8 mouse cellular contexts compared by ENCODE assay signal in genomic region chr10:67766099-67766498, GRCm38 (mm10).
DNase-seq lines count a peak whose midpoint lies in the region; ATAC-seq and TF ChIP-seq lines count a peak whose summit lies in the region.
"Had no signal": no experiment of that assay in that cellular context is flagged by ENCODE, and none has a peak within 500 bp of the region (broad histone marks: within the 10 kb centered on the region; RNA-seq: fewer than 3 reads in every experiment).

No protein-coding gene starts in this region.

- no peaks in the 10 kb centered on the region for H3K9me3 ChIP-seq in midbrain, embryonic 14.5 days (ENCODE audit: control insufficient read depth, low read length)
- H3K9me3 ChIP-seq in midbrain, embryonic 13.5 days = no peaks in the 10 kb centered on the region
- no peaks in the 10 kb centered on the region for H3K9me3 ChIP-seq in lung, embryonic 14.5 days (ENCODE audit: low read depth, low read length)
- H3K9me3 ChIP-seq: heart, embryonic 13.5 days had no signal

- peak; percentile 89 for TF ChIP-seq CTCF in lung, embryonic 14.5 days (IDR thresholded peaks at IDR 0.05; ENCODE audit: low read depth)
- peak; percentile 83; the same call in 1 of the 2 replicates for TF ChIP-seq CTCF in small intestine, adult 2 months (IDR thresholded peaks at IDR 0.05; ENCODE audit: extremely low read depth, insufficient read length, insufficient replicate concordance, low read depth, low read length)

- peak; percentile 83 for DNase-seq in midbrain, embryonic 14.5 days
- DNase-seq in adipocyte (ENCODE audit: low spot score) = peak; percentile 74
- peak; percentile 70 for DNase-seq in embryo, embryonic 10 days (ENCODE audit: low spot score)
- DNase-seq in induced T-regulatory cell, adult 2 months (ENCODE audit: low read depth) = peak; percentile 81
- peak; percentile 83 for DNase-seq in lung, embryonic 14.5 days

- H3K9ac ChIP-seq in midbrain, embryonic 14.5 days (replicated peaks; ENCODE audit: low read length) = no peak overlapping the region
- no peak overlapping the region for H3K9ac ChIP-seq in midbrain, embryonic 13.5 days (replicated peaks)
- H3K9ac ChIP-seq in lung, embryonic 14.5 days = no peak overlapping the region
- H3K9ac ChIP-seq: heart, embryonic 13.5 days had no signal

- no peak overlapping the region for H3K4me3 ChIP-seq in midbrain, embryonic 14.5 days (replicated peaks; ENCODE audit: low read depth, low read length)
- H3K4me3 ChIP-seq in midbrain, embryonic 13.5 days (replicated peaks) = no peak overlapping the region
- H3K4me3 ChIP-seq in lung, embryonic 14.5 days (ENCODE audit: low read depth, low read length) = no peak overlapping the region
- no peak overlapping the region for H3K4me3 ChIP-seq in small intestine, adult 2 months (ENCODE audit: low read depth, low read length)
- H3K4me3 ChIP-seq: heart, embryonic 13.5 days had no signal

- H3K27ac ChIP-seq in midbrain, embryonic 14.5 days (replicated peaks; ENCODE audit: low read depth, low read length) = no peak overlapping the region
- no peak overlapping the region for H3K27ac ChIP-seq in midbrain, embryonic 13.5 days
- no peak overlapping the region for H3K27ac ChIP-seq in lung, embryonic 14.5 days (ENCODE audit: low read depth)
- H3K27ac ChIP-seq in small intestine, adult 2 months (ENCODE audit: insufficient read depth, low read depth, low read length) = no peak overlapping the region
- H3K27ac ChIP-seq: heart, embryonic 13.5 days had no signal

- H3K4me2 ChIP-seq in midbrain, embryonic 14.5 days (ENCODE audit: low read length) = no peak overlapping the region
- H3K4me2 ChIP-seq in midbrain, embryonic 13.5 days (replicated peaks) = no peak overlapping the region
- H3K4me2 ChIP-seq in lung, embryonic 14.5 days = no peak overlapping the region
- H3K4me2 ChIP-seq: heart, embryonic 13.5 days had no signal

- ATAC-seq in midbrain, embryonic 14.5 days (ENCODE audit: low FRiP score, low TSS enrichment) = no peak
- no peak for ATAC-seq in midbrain, embryonic 13.5 days
- ATAC-seq in lung, embryonic 14.5 days (ENCODE audit: insufficient read depth) = no peak

- TF ChIP-seq POLR2A in small intestine, adult 2 months (IDR thresholded peaks at IDR 0.05; ENCODE audit: low read depth, low read length) = no peak

- 43% methylated on average over 13 of the region's 13 CpGs for WGBS in midbrain, embryonic 14.5 days
- WGBS in midbrain, embryonic 13.5 days = 41% methylated on average over 13 of the region's 13 CpGs
- WGBS in lung, embryonic 14.5 days = 37% methylated on average over 13 of the region's 13 CpGs
- WGBS in small intestine, adult 2 months = 39% methylated on average over 13 of the region's 13 CpGs

- no peaks in the 10 kb centered on the region for H3K36me3 ChIP-seq in midbrain, embryonic 14.5 days (ENCODE audit: control insufficient read depth, insufficient read depth, low read length)
- H3K36me3 ChIP-seq in midbrain, embryonic 13.5 days = no peaks in the 10 kb centered on the region
- H3K36me3 ChIP-seq in lung, embryonic 14.5 days (ENCODE audit: insufficient read depth) = no peaks in the 10 kb centered on the region
- no peaks in the 10 kb centered on the region for H3K36me3 ChIP-seq in small intestine, adult 2 months (ENCODE audit: control insufficient read depth, insufficient read depth, low read length)
- H3K36me3 ChIP-seq: heart, embryonic 13.5 days had no signal

- H3K27me3 ChIP-seq in midbrain, embryonic 14.5 days (ENCODE audit: control insufficient read depth, insufficient read depth, low read length) = no peaks in the 10 kb centered on the region
- no peaks in the 10 kb centered on the region for H3K27me3 ChIP-seq in midbrain, embryonic 13.5 days
- no peaks in the 10 kb centered on the region for H3K27me3 ChIP-seq in lung, embryonic 14.5 days (ENCODE audit: insufficient read depth, low read length)
- no peaks in the 10 kb centered on the region for H3K27me3 ChIP-seq in small intestine, adult 2 months (ENCODE audit: control insufficient read depth, insufficient read depth, low read length)
- H3K27me3 ChIP-seq: heart, embryonic 13.5 days had no signal

- H3K4me1 ChIP-seq in midbrain, embryonic 14.5 days (ENCODE audit: control insufficient read depth, insufficient read depth, low read length) = no peaks in the 10 kb centered on the region
- H3K4me1 ChIP-seq in midbrain, embryonic 13.5 days (replicated peaks) = no peaks in the 10 kb centered on the region
- no peaks in the 10 kb centered on the region for H3K4me1 ChIP-seq in lung, embryonic 14.5 days (ENCODE audit: insufficient read depth)
- H3K4me1 ChIP-seq in small intestine, adult 2 months (ENCODE audit: control insufficient read depth, insufficient read depth, insufficient read length, low read length) = no peaks in the 10 kb centered on the region
- H3K4me1 ChIP-seq: heart, embryonic 13.5 days had no signal
